Mouse (Mus musculus) embryonic facial prominence, embryonic 10.5 days (tissue): ENCODE data around the gene Rab27a. TPM values are rescaled to one million over a fixed set of nuclear protein-coding genes. Genes with fewer than 3 reads are reported as not detected.
A peak's percentile ranks its signal among the peaks of the same experiment; 100 is the strongest.

Experiments
- DNase-seq: peaks from one replicate; pipeline ENCODE4 v3.0.0-alpha.2; 2017; ENCODE audit warnings: low spot score
- H3K27ac ChIP-seq: fragments of 300-500 bp; sonication (generic); replicated peaks from 2 replicates; pipeline ENCODE4 v1.5.1; 2016; ENCODE audit warnings: mild to moderate bottlenecking
- H3K27me3 ChIP-seq: fragments of 300-500 bp; sonication (generic); replicated peaks from 2 replicates; pipeline ENCODE4 v1.6.1; 2016; ENCODE audit warnings: low read depth, mild to moderate bottlenecking; ENCODE audit not compliant: poor library complexity, severe bottlenecking
- H3K36me3 ChIP-seq: fragments of 300-500 bp; sonication (generic); replicated peaks from 2 replicates; pipeline ENCODE4 v1.6.1; 2016; ENCODE audit warnings: mild to moderate bottlenecking, moderate library complexity
- H3K4me1 ChIP-seq: fragments of 300-500 bp; sonication (generic); 2 replicates; pipeline ENCODE4 v1.6.1; 2016
- H3K4me3 ChIP-seq: fragments of 300-500 bp; sonication (generic); 2 replicates; pipeline ENCODE4 v1.5.1; 2016; ENCODE audit warnings: mild to moderate bottlenecking, moderate library complexity
- H3K9me3 ChIP-seq: fragments of 300-500 bp; sonication (generic); 2 replicates; pipeline ENCODE4 v1.6.1; 2016; ENCODE audit warnings: mild to moderate bottlenecking
- WGBS: fragments of 180-500 bp; shearing (Covaris S2); methylation state at CpG from one replicate; pipeline ENCODE4 v1.1.7; 2016; 5-methylcytosine and 5-hydroxymethylcytosine counted together
- microRNA-seq: library from miRNA; unstranded; fragments of <30 nt; microRNA quantifications from one replicate; pipeline ENCODE4, GENCODE M21; 2017
- polyA plus RNA-seq: library from polyadenylated mRNA; unstranded; fragments of >200 nt; fragmentation: Nextera tagmentation; extraction: Ambion mirVana; gene quantifications from 2 replicates; pipeline ENCODE4 v1.2.1, GENCODE M21; 2016

The Rab27a gene
- polyA plus RNA-seq, 1 experiment from 2014 or later = 5.3 TPM

DNA sequence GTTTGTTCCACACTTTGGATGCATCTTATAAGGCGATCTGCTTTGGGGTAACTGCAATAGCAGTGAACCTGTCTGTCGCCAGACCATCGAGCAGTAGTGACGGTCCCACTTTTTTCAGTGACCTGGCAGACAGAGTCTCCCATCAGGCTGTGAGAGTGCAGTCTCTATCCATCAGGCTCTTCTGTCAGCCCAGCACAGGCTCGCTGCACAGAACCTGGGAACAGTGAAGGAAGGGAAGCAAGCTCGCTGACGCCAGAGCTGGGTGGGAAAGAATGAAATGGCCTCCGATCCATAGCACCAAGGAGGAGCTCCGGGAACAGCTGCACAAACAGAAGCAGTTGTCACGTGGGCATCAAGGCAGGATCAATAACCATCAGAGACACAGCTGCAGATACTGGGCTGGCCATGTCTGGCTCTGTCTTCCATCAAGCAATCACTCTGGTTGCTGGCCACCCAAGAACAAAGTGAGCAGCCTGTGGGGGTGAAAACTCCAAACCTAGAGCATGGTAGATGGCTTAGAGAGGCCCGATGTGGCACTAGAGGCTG is 92.8 kb downstream of the Rab27a start:
- H3K27ac ChIP-seq = no peak overlapping the region; the same call in 1 of the 2 replicates
- no peaks in the 10 kb centered on the region for H3K9me3 ChIP-seq
- DNase-seq = peak; percentile 38
- H3K4me3 ChIP-seq = no peak overlapping the region
- no peaks in the 10 kb centered on the region; the same call in 1 of the 2 replicates for H3K4me1 ChIP-seq
- H3K36me3 ChIP-seq = no peaks in the 10 kb centered on the region; the same call in 1 of the 2 replicates
- H3K27me3 ChIP-seq = no peaks in the 10 kb centered on the region
- 73% methylated on average over 11 of the region's 11 CpGs for WGBS

Small RNA genes within 50 kb of the gene (microRNA-seq; reads per million reads assigned to microRNA genes)
- gene Gm27353 = not detected

Other genes with a start within 250 kb of the Rab27a start
- 9.5 and 15.1 TPM in 2 replicates for gene Prtg, start 238.0 kb upstream of the Rab27a start, polyA plus RNA-seq
- gene Pygo1, start 119.2 kb upstream of the Rab27a start, polyA plus RNA-seq = 6.5 and 7.3 TPM in 2 replicates
- gene Dyx1c1, start 86.1 kb upstream of the Rab27a start, polyA plus RNA-seq = 1.7 and 2.0 TPM in 2 replicates
- not detected in 2 replicates for gene Gm44503, start 86.0 kb upstream of the Rab27a start, polyA plus RNA-seq
- gene Ccpg1os, start 59.5 kb upstream of the Rab27a start, polyA plus RNA-seq = 15.1 and 16.1 TPM in 2 replicates
- 14.1 and 17.1 TPM in 2 replicates for gene Ccpg1, start 59.4 kb upstream of the Rab27a start, polyA plus RNA-seq
- gene Pigb, start 4.5 kb upstream of the Rab27a start, polyA plus RNA-seq = 15.0 and 17.4 TPM in 2 replicates
- 0.26 TPM in 1 of 2 replicates, not detected in the other for gene Khdc3, start 57.0 kb downstream of the Rab27a start, polyA plus RNA-seq
- gene Gm20509, start 57.6 kb downstream of the Rab27a start, polyA plus RNA-seq = not detected in 2 replicates
- 162 and 164 TPM in 2 replicates for gene Rsl24d1, start 68.6 kb downstream of the Rab27a start, polyA plus RNA-seq